Mouse (Mus musculus): ENCODE results near the gene Atp8a1. TPM values are rescaled to one million over a fixed set of nuclear protein-coding genes. Genes with fewer than 3 reads are reported as not detected.

Gene Atp8a1
- polyA plus RNA-seq, 1 experiment from 2014 or later: 9.1 TPM

DNA sequence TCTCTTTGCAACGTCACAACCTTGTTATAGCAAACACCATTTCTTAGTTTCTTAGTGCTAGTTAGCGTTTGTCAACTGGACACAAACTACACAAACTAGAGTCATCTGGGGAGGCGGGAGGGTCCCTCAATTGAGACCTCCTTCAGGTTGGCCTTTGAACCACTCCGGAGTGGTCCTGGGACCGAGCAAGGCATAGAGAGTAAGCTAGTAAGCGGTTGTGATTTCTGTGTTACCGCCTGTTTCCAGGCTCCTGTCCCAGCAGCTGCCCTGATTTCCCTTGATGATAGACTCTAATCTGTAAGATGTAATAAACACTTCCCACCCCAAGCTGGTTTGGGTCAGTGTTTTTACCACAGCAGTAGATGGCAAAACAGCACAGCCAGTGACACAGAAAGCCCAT, 161.3 kb downstream of the Atp8a1 start:
- H3K9ac ChIP-seq (ENCODE audit: low read depth, low read length): no peak overlapping the region
- ATAC-seq: no peak
- WGBS: 85% methylated on average over 7 of the region's 7 CpGs
- peaks cover 7% of the 10 kb centered on the region; the same call in 1 of the 2 replicates for H3K36me3 ChIP-seq (ENCODE audit: control insufficient read depth, insufficient read depth)
- no peaks in the 10 kb centered on the region for H3K9me3 ChIP-seq (ENCODE audit: control insufficient read depth)
- no peaks in the 10 kb centered on the region for H3K4me1 ChIP-seq (replicated peaks; ENCODE audit: control insufficient read depth, insufficient read depth, low read length)
- H3K27me3 ChIP-seq (replicated peaks; ENCODE audit: control insufficient read depth, insufficient read depth, low read length): no peaks in the 10 kb centered on the region
- H3K27ac ChIP-seq (ENCODE audit: low read depth, low read length): no peak overlapping the region
- H3K4me3 ChIP-seq (ENCODE audit: low read depth, low read length): no peak overlapping the region
- H3K4me2 ChIP-seq (replicated peaks; ENCODE audit: low read depth): no peak overlapping the region
- TF ChIP-seq CTCF (IDR thresholded peaks at IDR 0.05; ENCODE audit: low read depth): no peak

DNA sequence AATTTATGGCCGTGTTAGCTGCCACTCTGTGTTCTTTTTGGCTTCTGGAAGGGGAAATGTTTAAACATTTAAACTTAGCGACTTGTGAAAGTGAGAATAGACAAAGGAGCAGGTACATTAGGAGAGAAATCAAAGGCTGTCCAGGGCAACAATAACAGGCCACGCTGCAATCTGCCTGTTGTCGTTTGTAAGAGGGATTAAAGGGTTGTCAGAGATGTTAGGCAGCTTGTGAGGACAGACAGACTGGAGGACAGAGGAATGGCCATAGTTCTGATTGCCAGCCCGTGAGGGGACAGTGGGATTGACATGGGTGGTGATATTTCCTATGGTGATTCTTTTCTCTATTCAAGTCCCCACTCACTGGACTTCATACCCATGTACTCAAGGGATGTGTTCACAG, 161.8 kb downstream of the Atp8a1 start:
- 52% methylated on average over 5 of the region's 5 CpGs for WGBS
- H3K27ac ChIP-seq (ENCODE audit: low read depth, low read length): no peak overlapping the region
- no peaks in the 10 kb centered on the region for H3K9me3 ChIP-seq (ENCODE audit: control insufficient read depth)
- no peaks in the 10 kb centered on the region for H3K4me1 ChIP-seq (replicated peaks; ENCODE audit: control insufficient read depth, insufficient read depth, low read length)
- H3K9ac ChIP-seq (ENCODE audit: low read depth, low read length): no peak overlapping the region
- no peak for TF ChIP-seq CTCF (IDR thresholded peaks at IDR 0.05; ENCODE audit: low read depth)
- no peak overlapping the region for H3K4me3 ChIP-seq (ENCODE audit: low read depth, low read length)
- ATAC-seq: no peak
- H3K36me3 ChIP-seq (ENCODE audit: control insufficient read depth, insufficient read depth): peaks cover 12% of the 10 kb centered on the region; the same call in 1 of the 2 replicates
- H3K4me2 ChIP-seq (replicated peaks; ENCODE audit: low read depth): no peak overlapping the region
- H3K27me3 ChIP-seq (replicated peaks; ENCODE audit: control insufficient read depth, insufficient read depth, low read length): no peaks in the 10 kb centered on the region

- H3K36me3 ChIP-seq (ENCODE audit: control insufficient read depth, insufficient read depth): peaks cover 16% of the 10 kb centered on the region; the same call in 1 of the 2 replicates
- H3K4me3 ChIP-seq (ENCODE audit: low read depth, low read length): no peak overlapping the region
- H3K9me3 ChIP-seq (ENCODE audit: control insufficient read depth): no peaks in the 10 kb centered on the region
- no peak overlapping the region for H3K4me2 ChIP-seq (replicated peaks; ENCODE audit: low read depth)
- H3K9ac ChIP-seq (ENCODE audit: low read depth, low read length): no peak overlapping the region
- ATAC-seq: no peak
- no peaks in the 10 kb centered on the region for H3K4me1 ChIP-seq (replicated peaks; ENCODE audit: control insufficient read depth, insufficient read depth, low read length)
- WGBS: 49% methylated on average over 3 of the region's 3 CpGs
- no peak for TF ChIP-seq CTCF (IDR thresholded peaks at IDR 0.05; ENCODE audit: low read depth)
- no peak overlapping the region for H3K27ac ChIP-seq (ENCODE audit: low read depth, low read length)
- H3K27me3 ChIP-seq (replicated peaks; ENCODE audit: control insufficient read depth, insufficient read depth, low read length): no peaks in the 10 kb centered on the region
Measured at GRCm38 (mm10) chr5:67678819-67679218, 168.4 kb downstream of the Atp8a1 start.

DNA sequence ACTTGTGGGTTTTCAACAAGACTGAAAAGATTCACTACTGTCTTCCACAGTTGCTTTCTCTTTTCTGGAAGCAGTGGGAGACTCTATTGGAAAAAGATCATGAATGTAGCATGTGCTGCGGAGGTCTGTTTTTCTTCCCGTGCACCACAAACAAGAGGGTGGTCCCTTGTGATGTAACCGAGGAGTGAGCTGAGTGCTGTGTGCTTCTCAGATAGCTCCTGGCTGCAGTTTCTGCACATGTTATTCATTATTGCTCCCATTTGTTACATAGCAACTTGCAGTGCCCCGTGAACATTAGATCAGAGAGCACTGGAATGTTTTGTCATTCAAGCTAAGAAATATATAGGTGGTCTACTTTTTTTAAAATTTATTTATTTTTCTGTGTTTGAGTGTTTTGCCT, 174.2 kb downstream of the Atp8a1 start:
- 86% methylated on average over 4 of the region's 4 CpGs for WGBS
- Histone ChIP-seq H3K9ac (ENCODE audit: low read depth, low read length) (no peak overlapping the region), H3K4me2 (replicated peaks; ENCODE audit: low read depth) (no peak overlapping the region), H3K4me1 (replicated peaks; ENCODE audit: control insufficient read depth, insufficient read depth, low read length) (no peaks in the 10 kb centered on the region), H3K4me3 (ENCODE audit: low read depth, low read length) (no peak overlapping the region), H3K36me3 (ENCODE audit: control insufficient read depth, insufficient read depth) (no peaks in the 10 kb centered on the region; the same call in 1 of the 2 replicates), H3K27ac (ENCODE audit: low read depth, low read length) (no peak overlapping the region), H3K9me3 (ENCODE audit: control insufficient read depth) (no peaks in the 10 kb centered on the region), H3K27me3 (replicated peaks; ENCODE audit: control insufficient read depth, insufficient read depth, low read length) (no peaks in the 10 kb centered on the region)
- ATAC-seq: no peak
- no peak for TF ChIP-seq CTCF (IDR thresholded peaks at IDR 0.05; ENCODE audit: low read depth)

DNA sequence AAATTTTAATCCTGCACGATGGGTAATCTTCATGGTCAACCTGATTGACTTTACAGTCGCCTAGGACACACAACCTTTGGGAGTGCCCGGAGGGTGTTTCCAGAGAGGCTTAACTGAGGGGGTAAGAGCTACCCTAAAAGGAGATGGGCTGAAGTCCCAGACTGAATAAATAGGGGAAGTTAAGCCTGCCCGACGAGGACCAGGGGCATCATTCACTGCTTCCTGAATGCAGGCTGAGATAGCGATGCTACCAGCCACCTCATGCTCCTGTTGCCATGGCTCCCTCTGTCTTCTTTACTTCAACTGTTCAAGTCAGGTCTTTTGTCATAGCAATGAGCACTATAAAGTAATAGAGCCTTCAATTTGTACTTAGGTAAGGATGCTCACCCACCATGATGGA, 177.1 kb downstream of the Atp8a1 start:
- Histone ChIP-seq H3K27ac (ENCODE audit: low read depth, low read length) (no peak overlapping the region), H3K9me3 (ENCODE audit: control insufficient read depth) (no peaks in the 10 kb centered on the region), H3K9ac (ENCODE audit: low read depth, low read length) (no peak overlapping the region), H3K4me3 (ENCODE audit: low read depth, low read length) (no peak overlapping the region), H3K4me2 (replicated peaks; ENCODE audit: low read depth) (no peak overlapping the region), H3K36me3 (ENCODE audit: control insufficient read depth, insufficient read depth) (peaks cover 9% of the 10 kb centered on the region; the same call in 1 of the 2 replicates), H3K4me1 (replicated peaks; ENCODE audit: control insufficient read depth, insufficient read depth, low read length) (no peaks in the 10 kb centered on the region), H3K27me3 (replicated peaks; ENCODE audit: control insufficient read depth, insufficient read depth, low read length) (no peaks in the 10 kb centered on the region)
- TF ChIP-seq CTCF (IDR thresholded peaks at IDR 0.05; ENCODE audit: low read depth): no peak
- 69% methylated on average over 6 of the region's 6 CpGs for WGBS
- ATAC-seq: no peak

GRCm38 (mm10) chr5:67669436-67669896, 177.8 kb downstream of the Atp8a1 start:
- ATAC-seq: no peak
- H3K27ac ChIP-seq (ENCODE audit: low read depth, low read length): no peak overlapping the region
- 61% methylated on average over 13 of the region's 13 CpGs for WGBS

GRCm38 (mm10) chr5:67662715-67663114, 184.5 kb downstream of the Atp8a1 start:
- Histone ChIP-seq H3K27me3 (replicated peaks; ENCODE audit: control insufficient read depth, insufficient read depth, low read length) (no peaks in the 10 kb centered on the region), H3K36me3 (ENCODE audit: control insufficient read depth, insufficient read depth) (peaks cover 9% of the 10 kb centered on the region; the same call in 1 of the 2 replicates), H3K4me1 (replicated peaks; ENCODE audit: control insufficient read depth, insufficient read depth, low read length) (no peaks in the 10 kb centered on the region), H3K4me2 (replicated peaks; ENCODE audit: low read depth) (no peak overlapping the region), H3K9ac (ENCODE audit: low read depth, low read length) (no peak overlapping the region), H3K27ac (ENCODE audit: low read depth, low read length) (no peak overlapping the region), H3K4me3 (ENCODE audit: low read depth, low read length) (no peak overlapping the region), H3K9me3 (ENCODE audit: control insufficient read depth) (no peaks in the 10 kb centered on the region)
- WGBS: 69% methylated on average over 6 of the region's 6 CpGs
- no peak for ATAC-seq
- no peak for TF ChIP-seq CTCF (IDR thresholded peaks at IDR 0.05; ENCODE audit: low read depth)

More at GRCm38 (mm10) chr5:67669436-67669896, 177.8 kb downstream of the Atp8a1 start:
- H3K36me3 ChIP-seq (ENCODE audit: control insufficient read depth, insufficient read depth): peaks cover 9% of the 10 kb centered on the region; the same call in 1 of the 2 replicates
- H3K27me3 ChIP-seq (replicated peaks; ENCODE audit: control insufficient read depth, insufficient read depth, low read length): no peaks in the 10 kb centered on the region
- no peak overlapping the region for H3K9ac ChIP-seq (ENCODE audit: low read depth, low read length)
- H3K9me3 ChIP-seq (ENCODE audit: control insufficient read depth): no peaks in the 10 kb centered on the region
- H3K4me3 ChIP-seq (ENCODE audit: low read depth, low read length): no peak overlapping the region
- no peak for TF ChIP-seq CTCF (IDR thresholded peaks at IDR 0.05; ENCODE audit: low read depth)
- no peak overlapping the region for H3K4me2 ChIP-seq (replicated peaks; ENCODE audit: low read depth)
- no peaks in the 10 kb centered on the region for H3K4me1 ChIP-seq (replicated peaks; ENCODE audit: control insufficient read depth, insufficient read depth, low read length)
